Mouse (Mus musculus) erythroblast, adult 5-6 weeks (primary cell): Measurements from ENCODE around the gene Fer. TPM values are rescaled to one million over a fixed set of nuclear protein-coding genes. Genes with fewer than 3 reads are reported as not detected.

ENCODE experiments used
- ATAC-seq: replicated peaks from 2 replicates; pipeline ENCODE4 v1.8.0; 2016; ENCODE audit warnings: moderate number of reproducible peaks, mild to moderate bottlenecking, moderate TSS enrichment, inconsistent platforms; ENCODE audit not compliant: poor library complexity, low FRiP score, severe bottlenecking
- total RNA-seq, 2 experiments: library from RNA; stranded (forward) in 1 of 2; stranded (reverse) in 1 of 2; fragments of 150-400 nt in 1 of 2; fragments of 200-764, 138-1000 nt in 1 of 2; gene quantifications; 2 replicates each; pipeline versions ENCODE4 v1.2.3 to v1.2.4; 2015 to 2017; ENCODE audit warnings: low replicate concordance in 2 of 2

The Fer gene
- total RNA-seq, 2 experiments from 2014 or later: 4.3 to 6.5 TPM

GRCm38 (mm10) chr17:64053636-64054035, 190.8 kb downstream of the Fer start:
- no peak for ATAC-seq

- no peak for ATAC-seq
These were observed 197.7 kb downstream of the Fer start for GRCm38 (mm10) chr17:64060529-64060928.

GRCm38 (mm10) chr17:64065243-64065642, 202.4 kb downstream of the Fer start:
- no peak for ATAC-seq

DNA sequence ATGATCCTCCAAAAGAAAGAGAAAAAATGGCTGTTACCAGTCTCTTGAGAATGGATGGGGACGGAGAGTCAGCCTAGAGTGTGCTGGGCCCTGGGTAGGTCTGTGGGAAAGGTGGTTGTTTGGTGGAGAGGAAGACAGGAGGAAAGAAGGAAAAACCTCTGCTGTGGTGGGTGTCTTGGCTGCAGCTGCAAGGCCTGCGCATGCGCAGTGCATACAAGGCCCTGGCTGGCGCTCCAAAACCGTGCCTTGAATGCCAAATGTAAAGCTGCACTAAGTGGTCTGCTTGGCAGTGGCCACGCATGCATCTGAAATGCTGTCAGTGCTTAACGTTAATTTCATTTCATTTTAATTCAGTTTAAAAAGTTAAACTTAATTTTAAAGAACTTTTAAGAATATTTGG, 214.5 kb downstream of the Fer start:
- no peak for ATAC-seq

- no peak for ATAC-seq
These were observed 221.9 kb downstream of the Fer start for GRCm38 (mm10) chr17:64084751-64085150.

DNA sequence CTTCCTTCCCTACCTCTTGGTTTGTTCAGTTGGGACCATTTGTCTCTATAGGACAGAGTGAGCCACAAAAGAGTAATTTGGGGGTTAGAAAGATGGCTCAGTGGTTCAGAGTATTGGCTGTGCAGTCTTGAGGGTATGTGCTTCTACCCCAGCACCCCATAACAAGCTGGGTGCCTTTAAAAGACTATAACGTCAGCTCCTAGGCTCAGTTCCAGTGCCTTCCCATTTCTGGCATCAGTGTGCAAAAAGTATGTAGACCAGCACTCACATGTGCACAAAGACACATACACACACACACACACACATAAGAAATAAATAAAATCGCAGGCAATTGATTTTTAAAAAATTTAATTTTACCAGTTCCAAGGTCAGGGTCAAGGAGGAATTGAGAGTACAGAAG, 222.6 kb downstream of the Fer start:
- no peak for ATAC-seq

- no peak for ATAC-seq
These were observed 224.2 kb downstream of the Fer start for GRCm38 (mm10) chr17:64086875-64087608.

DNA sequence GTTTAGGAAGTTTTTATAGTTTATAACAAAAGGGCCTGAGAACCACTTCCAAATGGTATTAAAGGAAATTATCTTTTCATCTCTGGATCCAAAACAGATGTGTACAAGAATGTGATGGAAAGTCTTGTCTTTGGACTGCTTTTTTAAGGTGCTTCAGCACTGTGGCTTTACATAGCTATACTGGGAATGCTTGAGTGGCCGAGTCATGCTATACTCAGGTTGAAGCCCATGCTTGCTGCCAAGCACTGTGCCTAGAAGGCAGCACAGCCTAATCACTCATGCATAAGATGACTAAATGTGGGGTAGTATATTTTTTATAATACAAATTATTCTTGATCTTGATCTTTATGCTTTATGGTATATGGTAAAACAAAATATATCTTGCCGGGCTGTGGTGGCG, 225.0 kb downstream of the Fer start:
- no peak for ATAC-seq

DNA sequence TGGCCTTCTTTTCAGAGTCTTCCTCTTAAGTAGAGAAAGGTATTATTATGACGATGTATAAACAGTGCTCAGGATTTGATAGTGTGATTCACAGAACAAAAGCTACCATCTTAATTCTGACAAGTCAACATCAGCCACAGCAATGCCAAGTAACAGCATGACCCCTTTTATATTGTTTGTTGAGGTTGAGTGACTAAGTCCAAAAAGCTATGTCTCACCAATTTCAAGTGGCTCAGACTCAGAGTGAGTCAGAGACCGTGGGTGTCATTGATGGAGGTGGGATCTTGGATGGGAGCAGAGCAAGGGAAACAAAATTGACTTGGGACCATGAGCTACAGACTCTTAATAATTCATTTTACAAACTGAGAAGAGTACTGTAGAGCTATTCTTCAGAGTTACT, 230.9 kb downstream of the Fer start:
- ATAC-seq: no peak

DNA sequence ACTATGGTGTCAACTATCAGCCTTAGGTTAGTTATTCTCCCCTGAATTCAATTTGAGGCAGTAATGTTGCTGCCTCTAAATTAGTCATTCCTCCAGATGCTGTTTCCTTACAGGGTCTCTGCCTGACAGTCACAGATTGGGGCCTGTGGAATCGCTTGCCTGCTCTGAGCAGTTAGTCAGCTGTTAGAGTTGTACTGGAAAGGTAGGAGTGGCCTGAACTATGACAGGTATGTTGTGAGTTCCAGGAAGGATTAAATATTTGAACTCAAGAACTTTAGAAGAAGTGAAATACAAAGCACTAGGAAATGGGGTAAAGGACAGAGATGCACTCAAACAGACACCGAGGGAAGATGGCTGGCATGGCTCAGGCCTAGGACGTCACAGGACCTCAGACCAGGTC, 233.9 kb downstream of the Fer start:
- ATAC-seq: no peak

DNA sequence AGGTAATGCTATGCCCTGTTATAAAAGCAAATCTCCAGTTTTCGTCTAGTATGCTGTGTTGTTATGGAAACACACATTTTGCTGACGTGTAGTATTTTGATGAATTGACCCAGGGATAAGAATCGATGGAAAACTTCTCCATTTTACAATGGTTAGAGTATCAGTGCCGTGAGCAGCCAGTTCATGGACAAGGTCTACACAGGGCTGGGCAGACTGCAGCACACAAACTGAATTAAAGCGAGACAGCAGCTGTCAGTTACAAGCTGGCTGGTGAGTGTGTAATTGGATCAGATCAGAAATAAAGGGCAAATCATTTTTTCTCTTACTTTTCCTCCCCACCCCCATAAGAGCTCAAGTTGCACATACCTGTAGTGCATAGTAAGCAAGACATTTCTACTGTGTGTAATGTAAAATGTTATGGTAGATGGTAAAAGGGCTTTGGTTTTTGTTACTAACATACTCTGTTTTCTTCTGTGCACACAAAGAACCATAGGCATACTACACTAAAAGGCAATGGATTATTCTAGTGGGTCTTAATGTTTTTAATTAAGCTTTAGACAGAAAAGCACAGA, 235.0 kb downstream of the Fer start:
- no peak for ATAC-seq

- ATAC-seq: no peak
These were observed 236.7 kb downstream of the Fer start for GRCm38 (mm10) chr17:64099395-64100171.

DNA sequence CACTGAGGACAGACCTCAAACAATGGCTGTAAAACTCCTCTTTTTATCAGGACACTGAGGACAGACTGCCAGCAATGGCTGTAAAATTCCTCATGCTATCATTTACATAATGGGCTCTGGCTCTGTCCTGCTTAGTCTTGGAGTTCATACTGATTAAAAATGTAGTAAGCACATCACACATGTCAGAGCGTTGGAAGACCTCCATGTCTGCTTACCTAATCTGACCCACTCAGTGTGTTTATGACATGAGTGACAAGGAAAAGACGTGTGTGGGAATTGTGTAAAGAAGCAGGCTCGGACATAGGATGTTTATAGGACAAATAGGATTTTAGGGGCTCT, 237.3 kb downstream of the Fer start:
- no peak for ATAC-seq

DNA sequence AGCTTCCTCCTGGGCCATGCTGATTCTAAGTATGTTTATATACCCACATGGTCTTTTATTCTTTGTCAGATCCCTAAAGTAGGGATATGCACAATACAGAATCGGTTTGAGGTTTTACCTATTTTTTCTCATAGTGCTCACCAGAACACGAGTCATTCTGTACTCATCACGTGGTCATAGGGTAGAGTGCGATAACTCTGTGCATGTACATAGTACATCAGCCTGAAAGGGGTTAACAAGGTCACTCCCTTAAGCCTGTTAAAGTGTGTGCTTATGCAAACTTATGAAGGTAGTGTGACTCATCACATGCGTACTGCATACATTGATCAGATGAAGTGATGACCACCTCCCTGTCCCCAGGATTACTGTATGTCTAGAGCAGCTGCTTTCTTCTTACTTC, 245.9 kb downstream of the Fer start:
- no peak for ATAC-seq

DNA sequence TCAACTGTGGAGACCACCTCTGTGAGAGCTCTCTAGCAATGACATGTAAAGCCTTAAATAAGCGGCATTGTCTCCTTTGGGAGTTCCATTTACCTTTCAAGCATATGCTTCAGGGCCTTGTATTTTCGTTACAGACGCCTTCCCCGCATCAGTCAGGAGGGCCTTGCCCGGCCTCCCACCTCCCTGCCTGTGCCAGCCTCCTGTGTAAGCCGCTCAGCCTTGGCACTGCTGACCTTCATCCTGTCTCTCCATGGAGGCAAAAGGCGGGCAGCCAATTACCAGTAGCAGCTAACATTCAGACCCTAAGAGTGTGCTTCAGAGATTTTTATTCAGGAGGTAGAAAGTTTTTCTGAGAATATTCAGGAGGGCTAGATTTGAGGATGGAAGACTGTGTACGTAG, 247.0 kb downstream of the Fer start:
- no peak for ATAC-seq

- ATAC-seq: no peak
These were observed 250.8 kb downstream of the Fer start for GRCm38 (mm10) chr17:64113625-64114024.

GRCm38 (mm10) chr17:64116762-64117161, 253.9 kb downstream of the Fer start:
- no peak for ATAC-seq

GRCm38 (mm10) chr17:64119697-64120288, 256.9 kb downstream of the Fer start:
- ATAC-seq: no peak

DNA sequence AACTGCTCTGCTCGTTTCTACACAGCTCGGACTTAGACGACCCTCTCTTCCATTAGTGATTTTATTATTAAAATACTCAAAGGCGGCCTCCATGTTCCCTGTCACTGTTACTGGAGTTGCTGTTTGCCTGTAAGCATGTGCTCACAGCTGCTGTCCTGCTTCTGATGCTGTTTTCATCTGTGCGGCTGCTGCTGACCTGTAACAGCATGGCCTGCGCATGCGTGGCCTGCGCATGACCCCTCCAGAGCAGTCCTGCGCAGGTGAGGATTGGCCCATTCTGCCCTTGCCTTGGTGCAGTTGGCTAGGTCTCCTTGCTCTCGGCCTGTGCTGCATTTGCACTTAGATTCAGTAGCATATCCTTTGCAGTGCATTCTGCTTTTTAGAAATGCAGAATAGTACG, 259.7 kb downstream of the Fer start:
- ATAC-seq: no peak

DNA sequence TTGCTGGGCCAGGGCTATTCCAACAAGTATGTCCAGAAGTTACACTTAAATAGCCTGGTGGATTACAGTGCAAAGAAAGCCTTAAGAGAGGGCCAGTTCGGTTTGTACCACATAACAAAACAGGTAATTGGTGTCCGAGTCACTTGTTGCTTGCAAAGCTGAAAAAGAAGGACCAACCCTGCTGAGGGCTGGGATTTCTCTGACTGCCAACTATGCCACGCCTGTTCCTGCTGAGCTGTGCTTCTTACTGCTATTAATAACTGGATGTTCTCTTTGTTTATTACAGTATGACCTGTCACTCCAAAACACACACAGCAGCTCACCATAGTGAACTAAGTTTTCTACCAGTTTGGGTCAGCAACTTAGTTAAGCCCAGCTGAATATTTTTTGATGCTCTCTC, 260.9 kb downstream of the Fer start:
- ATAC-seq: no peak

GRCm38 (mm10) chr17:64126904-64127303, 264.0 kb downstream of the Fer start:
- ATAC-seq: no peak
